8 mouse cellular contexts compared by ENCODE assay signal in genomic region chr7:31059108-31059507, GRCm38 (mm10). TPM values are rescaled to one million over a fixed set of nuclear protein-coding genes. Genes with fewer than 3 reads are reported as not detected.
DNase-seq lines count a peak whose midpoint lies in the region; ATAC-seq lines count a peak whose summit lies in the region.

Lgi4 (plus strand) TSS chr7:31059342.

- H3K4me1 ChIP-seq in embryonic facial prominence, embryonic 15.5 days = peaks cover 20% of the 10 kb centered on the region
- H3K4me1 ChIP-seq in kidney, embryonic 16.5 days (ENCODE audit: insufficient read depth, low read length) = peaks cover 14% of the 10 kb centered on the region
- H3K4me1 ChIP-seq in limb, embryonic 15.5 days = peaks cover 26% of the 10 kb centered on the region
- peaks cover 16% of the 10 kb centered on the region for H3K4me1 ChIP-seq in stomach, embryonic 15.5 days

- peaks cover under 1% of the 10 kb centered on the region; the same call in 1 of the 2 replicates for H3K27me3 ChIP-seq in embryonic facial prominence, embryonic 15.5 days
- peaks cover 6% of the 10 kb centered on the region; the same call in 1 of the 2 replicates for H3K27me3 ChIP-seq in kidney, embryonic 16.5 days (ENCODE audit: insufficient read depth, low read length)
- H3K27me3 ChIP-seq in limb, embryonic 15.5 days = peaks cover 7% of the 10 kb centered on the region
- no peaks in the 10 kb centered on the region for H3K27me3 ChIP-seq in stomach, embryonic 15.5 days (replicated peaks)

- H3K27ac ChIP-seq in embryonic facial prominence, embryonic 15.5 days (replicated peaks) = no peak within 1 kb of the TSS
- no peak within 1 kb of the TSS for H3K27ac ChIP-seq in kidney, embryonic 16.5 days (ENCODE audit: low read length)
- H3K27ac ChIP-seq in limb, embryonic 15.5 days = peak within 1 kb of the TSS; percentile 22
- H3K27ac ChIP-seq in stomach, embryonic 15.5 days = peak within 1 kb of the TSS; percentile 31; the same call in 1 of the 2 replicates

- H3K9me3 ChIP-seq in embryonic facial prominence, embryonic 15.5 days (replicated peaks) = no peaks in the 10 kb centered on the region
- no peaks in the 10 kb centered on the region for H3K9me3 ChIP-seq in kidney, embryonic 16.5 days (ENCODE audit: low read length)
- H3K9me3 ChIP-seq in limb, embryonic 15.5 days = no peaks in the 10 kb centered on the region
- H3K9me3 ChIP-seq in stomach, embryonic 15.5 days = no peaks in the 10 kb centered on the region

- no peaks in the 10 kb centered on the region for H3K36me3 ChIP-seq in embryonic facial prominence, embryonic 15.5 days
- H3K36me3 ChIP-seq in kidney, embryonic 16.5 days (ENCODE audit: insufficient read depth, low read length) = no peaks in the 10 kb centered on the region
- no peaks in the 10 kb centered on the region for H3K36me3 ChIP-seq in limb, embryonic 15.5 days
- no peaks in the 10 kb centered on the region for H3K36me3 ChIP-seq in stomach, embryonic 15.5 days

- peak; percentile 59; the same call in 1 of the 2 replicates for ATAC-seq in embryonic facial prominence, embryonic 15.5 days (ENCODE audit: insufficient number of reproducible peaks, low FRiP score, low TSS enrichment, low read depth)
- ATAC-seq in kidney, embryonic 16.5 days (ENCODE audit: low FRiP score, low TSS enrichment) = peak; percentile 44
- ATAC-seq in limb, embryonic 15.5 days (ENCODE audit: insufficient number of reproducible peaks, low FRiP score, low TSS enrichment, low read depth) = peak; percentile 49; the same call in 1 of the 2 replicates
- peak; percentile 39; the same call in 1 of the 2 replicates for ATAC-seq in stomach, embryonic 15.5 days (ENCODE audit: insufficient read depth, low FRiP score, low read depth)

- no peak within 1 kb of the TSS for H3K9ac ChIP-seq in embryonic facial prominence, embryonic 15.5 days
- H3K9ac ChIP-seq in kidney, embryonic 16.5 days (replicated peaks; ENCODE audit: low read length) = no peak within 1 kb of the TSS
- no peak within 1 kb of the TSS for H3K9ac ChIP-seq in limb, embryonic 15.5 days
- 0 out of 2 replicates have a peak within 1 kb of the TSS, but pooled peaks have one; percentile 2 for H3K9ac ChIP-seq in stomach, embryonic 15.5 days

- DNase-seq in CD4-positive helper T cell, adult 2 months (ENCODE audit: low read depth, low spot score) = peak; percentile 71
- DNase-seq in adrenal gland, postnatal 36 days = peak; percentile 87 to 91
- peak; percentile 85 to 90 for DNase-seq in heart, adult 9 months (ENCODE audit: low spot score in 2 of 2)
- peak; percentile 83 for DNase-seq in naive thymus-derived CD4-positive, alpha-beta T cell, adult 2 months (ENCODE audit: low read depth)

- 2% methylated on average over 2 of the region's 2 CpGs for whole genome bisulfite sequencing in embryonic facial prominence, embryonic 15.5 days
- WGBS in kidney, embryonic 16.5 days = 3% methylated on average over 2 of the region's 2 CpGs
- WGBS in limb, embryonic 15.5 days = 3% methylated on average over 2 of the region's 2 CpGs
- 2% methylated on average over 2 of the region's 2 CpGs for WGBS in stomach, embryonic 15.5 days

- no peak within 1 kb of the TSS for H3K4me2 ChIP-seq in embryonic facial prominence, embryonic 15.5 days (replicated peaks)
- H3K4me2 ChIP-seq in kidney, embryonic 16.5 days (replicated peaks; ENCODE audit: low read depth, low read length) = no peak within 1 kb of the TSS
- H3K4me2 ChIP-seq in limb, embryonic 15.5 days = no peak within 1 kb of the TSS
- H3K4me2 ChIP-seq in stomach, embryonic 15.5 days = no peak within 1 kb of the TSS

- no peak within 1 kb of the TSS for H3K4me3 ChIP-seq in embryonic facial prominence, embryonic 15.5 days (replicated peaks)
- no peak within 1 kb of the TSS for H3K4me3 ChIP-seq in kidney, embryonic 16.5 days (ENCODE audit: low read length)
- H3K4me3 ChIP-seq in limb, embryonic 15.5 days = no peak within 1 kb of the TSS
- H3K4me3 ChIP-seq in stomach, embryonic 15.5 days (replicated peaks) = no peak within 1 kb of the TSS

RNA-seq across cellular contexts. Expression of gene Lgi4, which starts in this region (rescaled TPM):
- total RNA-seq in adrenal gland, postnatal 36 days (2021) = 1 to 10 TPM; 2.7 to 5.4 TPM
- polyA plus RNA-seq in embryonic facial prominence, embryonic 15.5 days (2015; fragmentation: Nextera tagmentation; extraction: Ambion mirVana) = 1.7 and 2.1 TPM in 2 replicates
- 0.32 and 0.33 TPM in 2 replicates for polyA plus RNA-seq in kidney, embryonic 16.5 days (2015; fragmentation: Nextera tagmentation; extraction: Ambion mirVana)
- polyA plus RNA-seq in limb, embryonic 15.5 days (2015; fragmentation: Nextera tagmentation; extraction: Ambion mirVana) = 0.58 and 0.88 TPM in 2 replicates
- polyA plus RNA-seq in stomach, embryonic 15.5 days (2015; fragmentation: Nextera tagmentation; extraction: Ambion mirVana) = 1.6 and 1.9 TPM in 2 replicates

Comparison
In these comparisons a context has a peak if more than half of its experiments do, and no peak if none do; other contexts are left out.
1. Peak in ATAC-seq in kidney, embryonic 16.5 days; RNA of the gene not detected or under 1 TPM.
2. Peak in ATAC-seq and H3K27ac ChIP-seq in limb, embryonic 15.5 days; RNA of the gene not detected or under 1 TPM.